Mouse (Mus musculus) CH12.LX (cell line): Measurements from ENCODE around the gene Psmd9. TPM values are rescaled to one million over a fixed set of nuclear protein-coding genes. Genes with fewer than 3 reads are reported as not detected.

Experiments used
- DNase-seq: peaks from one replicate; pipeline ENCODE4 v3.0.0-alpha.2; 2013; ENCODE audit errors: extremely low read depth
- H3K27ac ChIP-seq: 2 replicates; pipeline ENCODE4 v1.5.1; 2012; ENCODE audit warnings: low read depth, mild to moderate bottlenecking, control low read depth, moderate library complexity; ENCODE audit not compliant: insufficient read depth
- H3K27me3 ChIP-seq: replicated peaks from 2 replicates; pipeline ENCODE3; 2012; ENCODE audit warnings: inconsistent platforms
- H3K36me3 ChIP-seq, 2 experiments: replicated peaks in 1 of 2; 2 replicates each; pipeline versions ENCODE3 to v1.6.1; 2012; ENCODE audit warnings: inconsistent platforms in 1 of 2, low read length in 1 of 2, mild to moderate bottlenecking in 1 of 2, mixed read lengths in 1 of 2, moderate library complexity in 1 of 2; ENCODE audit not compliant: control insufficient read depth in 1 of 2, insufficient read depth in 1 of 2
- H3K4me1 ChIP-seq, 2 experiments: 2 replicates each; pipeline ENCODE4 v1.6.1; 2012; ENCODE audit warnings: inconsistent platforms in 1 of 2, moderate library complexity in 1 of 2; ENCODE audit not compliant: insufficient read depth in 2 of 2, control insufficient read depth in 1 of 2
- H3K4me2 ChIP-seq: 2 replicates; pipeline ENCODE4 v1.6.1; 2012; ENCODE audit warnings: low read depth, mild to moderate bottlenecking, control low read depth; ENCODE audit not compliant: poor library complexity, insufficient read depth, severe bottlenecking
- H3K4me3 ChIP-seq, 3 experiments: fragments of 150-350 bp in 1 of 3; sonication (generic) in 1 of 3; replicated peaks in 1 of 3; 2 replicates each; pipeline versions ENCODE3 to v1.5.1; 2011 to 2012; ENCODE audit warnings: low read depth in 2 of 3, low read length in 2 of 3, mild to moderate bottlenecking in 2 of 3, moderate library complexity in 2 of 3, control low read depth in 1 of 3, improper control_type of control experiment in 1 of 3, inconsistent platforms in 1 of 3, mixed read lengths in 1 of 3; ENCODE audit not compliant: poor library complexity in 1 of 3
- H3K79me2 ChIP-seq: replicated peaks from 2 replicates; pipeline ENCODE4 v1.6.1; 2012; ENCODE audit warnings: mild to moderate bottlenecking, moderate library complexity; ENCODE audit not compliant: control insufficient read depth, poor library complexity, insufficient read depth, severe bottlenecking; ENCODE audit errors: extremely low read depth
- H3K9ac ChIP-seq: 2 replicates; pipeline ENCODE4 v1.6.1; 2012; ENCODE audit warnings: low read depth, mild to moderate bottlenecking, control low read depth, moderate library complexity; ENCODE audit not compliant: insufficient read depth
- H3K9me3 ChIP-seq: replicated peaks from 2 replicates; pipeline ENCODE3; 2012; ENCODE audit warnings: low read length, inconsistent platforms, mixed read lengths
- BHLHE40 ChIP-seq: IDR thresholded peaks from 2 replicates; pipeline ENCODE4 v1.6.1; 2011; ENCODE audit warnings: mild to moderate bottlenecking, low read depth, low read length, improper control_type of control experiment
- CHD1 ChIP-seq: IDR thresholded peaks from 2 replicates; pipeline ENCODE4 v1.6.1; 2012; ENCODE audit warnings: low read depth, low read length, improper control_type of control experiment, inconsistent platforms
- CTCF ChIP-seq, 2 experiments: IDR thresholded peaks in 1 of 2; conservative IDR thresholded peaks in 1 of 2; 2 replicates each; pipeline ENCODE4 v1.5.1; 2011 to 2012; ENCODE audit warnings: low read depth in 2 of 2, low read length in 2 of 2, improper control_type of control experiment in 1 of 2, inconsistent platforms in 1 of 2, mild to moderate bottlenecking in 1 of 2, moderate library complexity in 1 of 2
- GABPA ChIP-seq: IDR thresholded peaks from 2 replicates; pipeline ENCODE4 v1.6.1; 2012; ENCODE audit warnings: low read depth, low read length, improper control_type of control experiment, inconsistent platforms; ENCODE audit not compliant: insufficient replicate concordance
- HCFC1 ChIP-seq: IDR thresholded peaks from 2 replicates; pipeline ENCODE4 v1.6.1; 2012; ENCODE audit warnings: low read depth, mild to moderate bottlenecking, inconsistent platforms, low read length, improper control_type of control experiment
- IRF4 ChIP-seq: IDR thresholded peaks from 2 replicates; pipeline ENCODE4 v1.6.1; 2014; ENCODE audit warnings: low read depth, mild to moderate bottlenecking, inconsistent platforms, low read length, improper control_type of control experiment
- JUND ChIP-seq: conservative IDR thresholded peaks from 2 replicates; pipeline ENCODE4 v1.6.1; 2011; ENCODE audit warnings: low read depth, low read length, improper control_type of control experiment
- MAX ChIP-seq: IDR thresholded peaks from 2 replicates; pipeline ENCODE4 v1.6.1; 2011; ENCODE audit warnings: low read length, improper control_type of control experiment
- MAZ ChIP-seq: IDR thresholded peaks from 2 replicates; pipeline ENCODE4 v1.6.1; 2012; ENCODE audit warnings: low read depth, mild to moderate bottlenecking, inconsistent platforms, low read length, improper control_type of control experiment, moderate library complexity
- MEF2A ChIP-seq: IDR thresholded peaks from 2 replicates; pipeline ENCODE4 v1.6.1; 2014; ENCODE audit warnings: low read depth, mild to moderate bottlenecking, inconsistent platforms, low read length, improper control_type of control experiment, borderline replicate concordance
- MYC ChIP-seq: IDR thresholded peaks from 2 replicates; pipeline ENCODE4 v1.6.1; 2011; ENCODE audit warnings: low read depth, mild to moderate bottlenecking, improper control_type of control experiment, low read length
- NRF1 ChIP-seq: IDR thresholded peaks from 2 replicates; pipeline ENCODE4 v1.6.1; 2014; ENCODE audit warnings: low read depth, mild to moderate bottlenecking, inconsistent platforms, low read length, improper control_type of control experiment, moderate library complexity
- PAX5 ChIP-seq: IDR thresholded peaks from 2 replicates; pipeline ENCODE4 v1.6.1; 2012; ENCODE audit warnings: low read length, inconsistent platforms, mixed read lengths
- POLR2AphosphoS2 ChIP-seq: IDR thresholded peaks from 2 replicates; pipeline ENCODE4 v1.6.1; 2011; ENCODE audit warnings: low read depth, low read length, improper control_type of control experiment
- RCOR1 ChIP-seq: conservative IDR thresholded peaks from 2 replicates; pipeline ENCODE4 v1.6.1; 2012; ENCODE audit warnings: low read depth, mild to moderate bottlenecking, inconsistent platforms, low read length, improper control_type of control experiment
- SMC3 ChIP-seq: IDR thresholded peaks from 2 replicates; pipeline ENCODE4 v1.6.1; 2011; ENCODE audit warnings: low read depth, low read length, improper control_type of control experiment
- TCF12 ChIP-seq: IDR thresholded peaks from 2 replicates; pipeline ENCODE4 v1.6.1; 2014; ENCODE audit warnings: low read depth, mild to moderate bottlenecking, inconsistent platforms, low read length, improper control_type of control experiment
- UBTF ChIP-seq: IDR thresholded peaks from 2 replicates; pipeline ENCODE4 v1.6.1; 2012; ENCODE audit warnings: low read depth, mild to moderate bottlenecking, inconsistent platforms, low read length, improper control_type of control experiment, moderate library complexity
- USF1 ChIP-seq: IDR thresholded peaks from 2 replicates; pipeline ENCODE4 v1.6.1; 2014; ENCODE audit warnings: low read depth, mild to moderate bottlenecking, inconsistent platforms, low read length, improper control_type of control experiment
- USF2 ChIP-seq: conservative IDR thresholded peaks from 2 replicates; pipeline ENCODE4 v1.6.1; 2011; ENCODE audit warnings: low read depth, low read length, improper control_type of control experiment
- ZC3H11A ChIP-seq: IDR thresholded peaks from 2 replicates; pipeline ENCODE4 v1.6.1; 2012; ENCODE audit warnings: low read depth, mild to moderate bottlenecking, inconsistent platforms, low read length, improper control_type of control experiment
- ZMIZ1 ChIP-seq: IDR thresholded peaks from 2 replicates; pipeline ENCODE4 v1.6.1; 2012; ENCODE audit warnings: low read depth, mild to moderate bottlenecking, inconsistent platforms, low read length, improper control_type of control experiment
- dilution Hi-C: fragments of 300-500 bp; cut with MboI; formaldehyde crosslinking; loops from 2 replicates; pipeline ENCODE4 v1.14.3; 2020; ENCODE audit warnings: low sequenced_read_pairs; ENCODE audit not compliant: extremely low pct_unique_long_range_greater_than_20kb, extremely low pct_ligation_motif_present
- in situ Hi-C: fragments of 300-500 bp; cut with MboI; formaldehyde crosslinking; loops from 3 replicates; pipeline ENCODE4 v1.14.3; 2019; ENCODE audit warnings: low sequenced_read_pairs, low pct_ligation_motif_present, low pct_unique_long_range_greater_than_20kb, mixed read lengths
- polyA plus RNA-seq: library from polyadenylated mRNA; unstranded; fragments of >175 nt; gene quantifications from 2 replicates; pipeline ENCODE4 v1.2.1, GENCODE M21; 2012; ENCODE audit warnings: low read depth; ENCODE audit not compliant: insufficient read length
- total RNA-seq, 2 experiments: library from RNA; depleted of rRNA; stranded (reverse); fragments of 300-350 nt in 1 of 2; fragments of >200 nt in 1 of 2; gene quantifications; 2 replicates each; pipeline ENCODE4 v1.2.3; 2012 to 2014

The Psmd9 gene
- total and polyA plus RNA-seq, 3 experiments, result 30.8 to 38.0 (median 35.5) TPM

GRCm38 (mm10) chr5:123268477-123269474 lies 99.6 kb downstream of the Psmd9 start:
- in situ Hi-C loops, result no loop called here
- Histone ChIP-seq H3K4me2 (no peak overlapping the region), H3K36me3 (no peaks in the 10 kb centered on the region)

GRCm38 (mm10) chr5:123270917-123271316 lies 101.7 kb downstream of the Psmd9 start:
- dilution Hi-C loops (no loop called here), in situ Hi-C loops (loop anchor here (5.0 kb wide), 1 partner anchor 86 kb away; no protein-coding TSS in a partner anchor)
- no peaks in the 10 kb centered on the region for H3K36me3 ChIP-seq
- no peak overlapping the region for H3K4me2 ChIP-seq
- no peak overlapping the region for H3K27ac ChIP-seq
- DNase-seq, result no peak
- no peaks in the 10 kb centered on the region for H3K27me3 ChIP-seq
- no peaks in the 10 kb centered on the region for H3K79me2 ChIP-seq
- no peaks in the 10 kb centered on the region for H3K9me3 ChIP-seq
- no peaks in the 10 kb centered on the region for H3K4me1 ChIP-seq
- TF ChIP-seq GABPA, result no peak
- TF ChIP-seq MYC, result no peak
- H3K4me3 ChIP-seq, result no peak overlapping the region
- no peak overlapping the region for H3K9ac ChIP-seq

More at GRCm38 (mm10) chr5:123268477-123269474, 99.6 kb downstream of the Psmd9 start:
- no peaks in the 10 kb centered on the region for H3K79me2 ChIP-seq
- dilution Hi-C loops, result no loop called here
- H3K4me3 ChIP-seq, result no peak overlapping the region
- no peaks in the 10 kb centered on the region for H3K9me3 ChIP-seq
- no peaks in the 10 kb centered on the region for H3K4me1 ChIP-seq
- no peak for DNase-seq
- no peak overlapping the region for H3K27ac ChIP-seq
- no peaks in the 10 kb centered on the region for H3K27me3 ChIP-seq
- no peak for TF ChIP-seq USF2
- no peak for TF ChIP-seq CTCF (conservative IDR thresholded peaks at IDR 0.05 in 1 of 2, IDR thresholded peaks at IDR 0.05 in 1 of 2; ENCODE audit: low read depth in 2 of 2, low read length in 2 of 2)
- TF ChIP-seq USF1, result no peak
- no peak for TF ChIP-seq TCF12
- H3K9ac ChIP-seq, result no peak overlapping the region

GRCm38 (mm10) chr5:123272927-123273326 lies 103.7 kb downstream of the Psmd9 start:
- DNase-seq, result no peak
- H3K4me1 ChIP-seq, result no peaks in the 10 kb centered on the region
- in situ Hi-C loops, result loop anchor here (5.0 kb wide), 1 partner anchor 84 kb away; no protein-coding TSS in a partner anchor
- no peaks in the 10 kb centered on the region for H3K9me3 ChIP-seq
- no peak overlapping the region for H3K4me2 ChIP-seq
- H3K79me2 ChIP-seq, result no peaks in the 10 kb centered on the region
- H3K9ac ChIP-seq, result no peak overlapping the region
- no peaks in the 10 kb centered on the region for H3K27me3 ChIP-seq
- TF ChIP-seq MAZ (no peak), BHLHE40 (no peak), RCOR1 (no peak), MYC (no peak), PAX5 (no peak), HCFC1 (no peak), IRF4 (no peak), MAX (no peak), GABPA (no peak), MEF2A (no peak), UBTF (no peak), NRF1 (no peak), ZMIZ1 (no peak), ZC3H11A (no peak), CHD1 (no peak), JUND (no peak), POLR2AphosphoS2 (no peak), SMC3 (no peak)
- no peak overlapping the region for H3K27ac ChIP-seq
- dilution Hi-C loops, result no loop called here
- no peak overlapping the region for H3K4me3 ChIP-seq
- no peaks in the 10 kb centered on the region for H3K36me3 ChIP-seq
